Mouse (Mus musculus): Measurements from ENCODE around the gene Kcnip4.

- TF ChIP-seq CTCF (IDR thresholded peaks at IDR 0.05; ENCODE audit: insufficient read depth, low read length) (no peak), POLR2A (IDR thresholded peaks at IDR 0.05; ENCODE audit: borderline replicate concordance, extremely low read depth, low read depth, low read length) (no peak)
These were observed 323.4 kb downstream of the Kcnip4 start for GRCm38 (mm10) chr5:49201164-49201756.

All from lung, adult 2 months (tissue).